Mouse (Mus musculus): Measurements from ENCODE around the gene Hyal3. TPM values are rescaled to one million over a fixed set of nuclear protein-coding genes. Genes with fewer than 3 reads are reported as not detected.

Hyal3 gene
- total RNA-seq, 1 experiment = 0.54 TPM

- TF ChIP-seq ZNF384 (IDR thresholded peaks at IDR 0.05; ENCODE audit: low read depth, low read length) (no peak), HCFC1 (IDR thresholded peaks at IDR 0.05; ENCODE audit: borderline replicate concordance, insufficient read depth, low read length) (no peak), MAFK (IDR thresholded peaks at IDR 0.05; ENCODE audit: insufficient read depth, low read depth, low read length) (no peak), CHD2 (IDR thresholded peaks at IDR 0.05; ENCODE audit: low read depth, low read length) (no peak), ZC3H11A (IDR thresholded peaks at IDR 0.05; ENCODE audit: borderline replicate concordance, low read depth, low read length) (no peak)
- Histone ChIP-seq H3K9ac (ENCODE audit: insufficient read depth, low read depth, low read length, poor library complexity, severe bottlenecking) (no peak within 1 kb of the TSS), H3K4me1 (ENCODE audit: control insufficient read depth in 2 of 2, insufficient read depth in 2 of 2, low read length in 2 of 2, poor library complexity in 1 of 2) (peaks cover 0 to 29% of the 10 kb centered on the region in 2 experiments; a peak in 2 of 4 replicates), H3K36me3 (ENCODE audit: control insufficient read depth, insufficient read depth, low read length, poor library complexity, severe bottlenecking) (peaks cover 6% of the 10 kb centered on the region; the same call in 1 of the 2 replicates), H3K4me3 (ENCODE audit: insufficient read depth in 1 of 2, low read depth in 1 of 2, low read length in 2 of 2, poor library complexity in 1 of 2, severe bottlenecking in 1 of 2) (peak within 1 kb of the TSS in 1 of 2 experiments; percentile 42; a peak in 1 of 4 replicates), H3K27ac (ENCODE audit: insufficient read depth, low read depth, low read length, poor library complexity, severe bottlenecking) (no peak within 1 kb of the TSS), H3K9me3 (ENCODE audit: control insufficient read depth, insufficient read depth, low read depth, low read length) (no peaks in the 10 kb centered on the region)
- in situ Hi-C loops (cut with MboI; ENCODE audit: low sequenced_read_pairs in 2 of 2, unreplicated experiment in 2 of 2) = no loop called here
- DNase-seq (ENCODE audit: low read depth, low spot score) = peak; percentile 87
Observed at GRCm38 (mm10) chr9:107547026-107547425, 33.6 kb upstream of the Hyal3 start, which contains the start of gene Zmynd10. Gene Zmynd10 (plus strand): TSS chr9:107547298.

- no peaks in the 10 kb centered on the region for H3K9me3 ChIP-seq (ENCODE audit: control insufficient read depth, insufficient read depth, low read depth, low read length)
- no peak overlapping the region for H3K9ac ChIP-seq (ENCODE audit: insufficient read depth, low read depth, low read length, poor library complexity, severe bottlenecking)
- no peak for DNase-seq (ENCODE audit: low read depth, low spot score)
- in situ Hi-C loops (cut with MboI; ENCODE audit: low sequenced_read_pairs in 2 of 2, unreplicated experiment in 2 of 2) = no loop called here
- H3K36me3 ChIP-seq (ENCODE audit: control insufficient read depth, insufficient read depth, low read length, poor library complexity, severe bottlenecking) = peaks cover 6% of the 10 kb centered on the region; the same call in 1 of the 2 replicates
- peaks cover 0 to 22% of the 10 kb centered on the region in 2 experiments; a peak in 1 of 4 replicates for H3K4me1 ChIP-seq (ENCODE audit: control insufficient read depth in 2 of 2, insufficient read depth in 2 of 2, low read length in 2 of 2, poor library complexity in 1 of 2)
- no peak overlapping the region for H3K27ac ChIP-seq (ENCODE audit: insufficient read depth, low read depth, low read length, poor library complexity, severe bottlenecking)
- no peak overlapping the region for H3K4me3 ChIP-seq (ENCODE audit: insufficient read depth in 1 of 2, low read depth in 1 of 2, low read length in 2 of 2, poor library complexity in 1 of 2, severe bottlenecking in 1 of 2)
- TF ChIP-seq ZC3H11A (IDR thresholded peaks at IDR 0.05; ENCODE audit: borderline replicate concordance, low read depth, low read length) (no peak), MAFK (IDR thresholded peaks at IDR 0.05; ENCODE audit: insufficient read depth, low read depth, low read length) (no peak), CHD2 (IDR thresholded peaks at IDR 0.05; ENCODE audit: low read depth, low read length) (no peak), HCFC1 (IDR thresholded peaks at IDR 0.05; ENCODE audit: borderline replicate concordance, insufficient read depth, low read length) (no peak), ZNF384 (IDR thresholded peaks at IDR 0.05; ENCODE audit: low read depth, low read length) (no peak)
Observed at GRCm38 (mm10) chr9:107547957-107548356, 32.7 kb upstream of the Hyal3 start.

GRCm38 (mm10) chr9:107548820-107549219 lies 31.8 kb upstream of the Hyal3 start:
- no peaks in the 10 kb centered on the region for H3K9me3 ChIP-seq (ENCODE audit: control insufficient read depth, insufficient read depth, low read depth, low read length)
- no peak for TF ChIP-seq ZC3H11A (IDR thresholded peaks at IDR 0.05; ENCODE audit: borderline replicate concordance, low read depth, low read length)
- H3K4me1 ChIP-seq (ENCODE audit: control insufficient read depth in 2 of 2, insufficient read depth in 2 of 2, low read length in 2 of 2, poor library complexity in 1 of 2) = peaks cover 0 to 19% of the 10 kb centered on the region in 2 experiments; a peak in 1 of 4 replicates
- no peak overlapping the region for H3K4me3 ChIP-seq (ENCODE audit: insufficient read depth in 1 of 2, low read depth in 1 of 2, low read length in 2 of 2, poor library complexity in 1 of 2, severe bottlenecking in 1 of 2)
- H3K9ac ChIP-seq (ENCODE audit: insufficient read depth, low read depth, low read length, poor library complexity, severe bottlenecking) = no peak overlapping the region
- H3K27ac ChIP-seq (ENCODE audit: insufficient read depth, low read depth, low read length, poor library complexity, severe bottlenecking) = no peak overlapping the region
- in situ Hi-C loops (cut with MboI; ENCODE audit: low sequenced_read_pairs in 2 of 2, unreplicated experiment in 2 of 2) = no loop called here
- H3K36me3 ChIP-seq (ENCODE audit: control insufficient read depth, insufficient read depth, low read length, poor library complexity, severe bottlenecking) = peaks cover 6% of the 10 kb centered on the region; the same call in 1 of the 2 replicates
- no peak for DNase-seq (ENCODE audit: low read depth, low spot score)

- no peak for TF ChIP-seq ZNF384 (IDR thresholded peaks at IDR 0.05; ENCODE audit: low read depth, low read length)
- TF ChIP-seq CHD2 (IDR thresholded peaks at IDR 0.05; ENCODE audit: low read depth, low read length) = no peak
- Histone ChIP-seq H3K9me3 (ENCODE audit: control insufficient read depth, insufficient read depth, low read depth, low read length) (no peaks in the 10 kb centered on the region), H3K9ac (ENCODE audit: insufficient read depth, low read depth, low read length, poor library complexity, severe bottlenecking) (no peak overlapping the region), H3K36me3 (ENCODE audit: control insufficient read depth, insufficient read depth, low read length, poor library complexity, severe bottlenecking) (peaks cover 2% of the 10 kb centered on the region; the same call in 1 of the 2 replicates), H3K27ac (ENCODE audit: insufficient read depth, low read depth, low read length, poor library complexity, severe bottlenecking) (no peak overlapping the region), H3K4me3 (ENCODE audit: insufficient read depth in 1 of 2, low read depth in 1 of 2, low read length in 2 of 2, poor library complexity in 1 of 2, severe bottlenecking in 1 of 2) (no peak overlapping the region), H3K4me1 (ENCODE audit: control insufficient read depth in 2 of 2, insufficient read depth in 2 of 2, low read length in 2 of 2, poor library complexity in 1 of 2) (peaks cover 0 to 18% of the 10 kb centered on the region in 2 experiments; a peak in 1 of 4 replicates)
- DNase-seq (ENCODE audit: low read depth, low spot score) = no peak
- in situ Hi-C loops (cut with MboI; ENCODE audit: low sequenced_read_pairs in 2 of 2, unreplicated experiment in 2 of 2) = no loop called here
Observed at GRCm38 (mm10) chr9:107549297-107550074, 31.1 kb upstream of the Hyal3 start.

All from ES-E14 (cell line).